Mouse (Mus musculus) limb, embryonic 15.5 days (tissue): Measurements from ENCODE around the gene Cbx6. TPM values are rescaled to one million over a fixed set of nuclear protein-coding genes. Genes with fewer than 3 reads are reported as not detected.

Experiments used
- ATAC-seq: fragments of 200-750 bp; cut with Nextera tagmentation; 2 replicates; pipeline ENCODE4 v1.8.0; 2017; ENCODE audit warnings: low read depth, moderate TSS enrichment; ENCODE audit not compliant: insufficient number of reproducible peaks, low FRiP score, low TSS enrichment
- H3K27ac ChIP-seq: fragments of 300-500 bp; sonication (generic); 2 replicates; pipeline ENCODE4 v1.5.1; 2015; ENCODE audit warnings: moderate library complexity, mild to moderate bottlenecking, inconsistent platforms
- H3K27me3 ChIP-seq: fragments of 300-500 bp; sonication (generic); 2 replicates; pipeline ENCODE4 v1.6.1; 2015; ENCODE audit warnings: inconsistent platforms
- H3K36me3 ChIP-seq: fragments of 300-500 bp; sonication (generic); 2 replicates; pipeline ENCODE4 v1.6.1; 2015; ENCODE audit warnings: inconsistent platforms
- H3K4me1 ChIP-seq: fragments of 300-500 bp; sonication (generic); 2 replicates; pipeline ENCODE4 v1.6.1; 2015; ENCODE audit warnings: inconsistent platforms
- H3K4me2 ChIP-seq: fragments of 300-500 bp; sonication (generic); 2 replicates; pipeline ENCODE4 v1.6.1; 2015; ENCODE audit warnings: mild to moderate bottlenecking, inconsistent platforms
- H3K4me3 ChIP-seq: fragments of 300-500 bp; sonication (generic); 2 replicates; pipeline ENCODE4 v1.5.1; 2015; ENCODE audit warnings: mild to moderate bottlenecking, inconsistent platforms
- H3K9ac ChIP-seq: fragments of 300-500 bp; sonication (generic); 2 replicates; pipeline ENCODE4 v1.6.1; 2015; ENCODE audit warnings: inconsistent platforms
- H3K9me3 ChIP-seq: fragments of 300-500 bp; sonication (generic); 2 replicates; pipeline ENCODE4 v1.6.1; 2016; ENCODE audit warnings: inconsistent platforms
- WGBS: fragments of 180-500 bp; shearing (Covaris S2); methylation state at CpG from one replicate; pipeline ENCODE4 v1.1.7; 2015; 5-methylcytosine and 5-hydroxymethylcytosine counted together
- polyA plus RNA-seq: library from polyadenylated mRNA; unstranded; fragments of >200 nt; fragmentation: Nextera tagmentation; extraction: Ambion mirVana; gene quantifications from 2 replicates; pipeline ENCODE4 v1.2.1, GENCODE M21; 2015

Gene Cbx6
- polyA plus RNA-seq, 1 experiment from 2014 or later, result 89.1 TPM

DNA sequence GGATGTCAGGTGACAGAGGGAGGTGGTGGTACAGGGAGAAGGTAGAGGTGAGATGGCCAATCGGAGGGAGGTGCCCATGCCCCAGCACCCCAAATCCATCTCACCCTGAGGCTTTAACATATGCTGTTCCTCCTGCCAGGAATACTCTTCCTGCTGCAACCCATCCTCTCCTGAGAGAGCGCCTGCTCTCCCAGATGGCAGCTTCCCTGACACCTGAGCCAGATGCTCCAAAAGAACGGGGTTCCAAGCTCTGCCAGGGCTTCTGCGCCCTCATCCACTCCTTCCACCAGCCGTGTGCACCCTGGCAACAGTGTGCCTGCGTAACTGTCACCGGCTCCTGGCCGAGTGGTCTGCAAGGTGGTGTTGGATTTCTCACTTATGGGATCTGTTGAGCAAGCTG is 36.8 kb downstream of the Cbx6 start:
- Histone ChIP-seq H3K27ac (no peak overlapping the region), H3K4me2 (no peak overlapping the region), H3K9me3 (no peaks in the 10 kb centered on the region), H3K27me3 (peaks cover 36% of the 10 kb centered on the region), H3K36me3 (no peaks in the 10 kb centered on the region), H3K9ac (no peak overlapping the region), H3K4me1 (no peaks in the 10 kb centered on the region), H3K4me3 (no peak overlapping the region)
- WGBS, result 75% methylated on average over 8 of the region's 8 CpGs
- ATAC-seq, result no peak

GRCm38 (mm10) chr15:79797096-79797495 is 37.4 kb downstream of the Cbx6 start:
- H3K9ac ChIP-seq, result no peak overlapping the region
- no peaks in the 10 kb centered on the region for H3K9me3 ChIP-seq
- no peaks in the 10 kb centered on the region for H3K4me1 ChIP-seq
- H3K4me2 ChIP-seq, result no peak overlapping the region
- H3K4me3 ChIP-seq, result no peak overlapping the region
- no peak overlapping the region for H3K27ac ChIP-seq
- 83% methylated on average over 7 of the region's 7 CpGs for WGBS
- peaks cover 31% of the 10 kb centered on the region for H3K27me3 ChIP-seq
- no peaks in the 10 kb centered on the region for H3K36me3 ChIP-seq
- ATAC-seq, result no peak

DNA sequence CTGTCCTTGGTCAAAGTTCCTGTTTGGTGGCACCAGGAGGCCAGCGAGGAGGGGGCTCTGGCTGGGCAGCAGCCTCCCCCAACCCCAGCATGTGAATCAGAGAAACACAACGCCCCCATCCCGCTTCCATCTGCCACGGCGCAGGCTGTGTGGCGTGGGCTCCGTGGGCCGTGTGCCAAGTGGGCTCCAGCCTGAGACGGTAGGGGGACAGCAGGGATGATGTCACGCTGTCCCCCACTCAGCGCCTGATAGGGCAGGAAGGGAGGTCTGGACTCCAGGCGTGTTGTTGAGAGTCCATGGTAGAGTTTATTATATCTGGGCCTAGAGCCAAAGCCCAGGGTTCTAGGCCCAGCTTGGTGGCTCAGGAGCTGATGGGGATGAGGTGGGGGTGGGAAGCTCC is 38.2 kb downstream of the Cbx6 start:
- Histone ChIP-seq H3K9me3 (no peaks in the 10 kb centered on the region), H3K4me1 (no peaks in the 10 kb centered on the region), H3K27me3 (peaks cover 23% of the 10 kb centered on the region), H3K4me3 (no peak overlapping the region), H3K36me3 (no peaks in the 10 kb centered on the region), H3K9ac (no peak overlapping the region), H3K27ac (no peak overlapping the region), H3K4me2 (no peak overlapping the region)
- WGBS, result 85% methylated on average over 12 of the region's 12 CpGs
- no peak for ATAC-seq

DNA sequence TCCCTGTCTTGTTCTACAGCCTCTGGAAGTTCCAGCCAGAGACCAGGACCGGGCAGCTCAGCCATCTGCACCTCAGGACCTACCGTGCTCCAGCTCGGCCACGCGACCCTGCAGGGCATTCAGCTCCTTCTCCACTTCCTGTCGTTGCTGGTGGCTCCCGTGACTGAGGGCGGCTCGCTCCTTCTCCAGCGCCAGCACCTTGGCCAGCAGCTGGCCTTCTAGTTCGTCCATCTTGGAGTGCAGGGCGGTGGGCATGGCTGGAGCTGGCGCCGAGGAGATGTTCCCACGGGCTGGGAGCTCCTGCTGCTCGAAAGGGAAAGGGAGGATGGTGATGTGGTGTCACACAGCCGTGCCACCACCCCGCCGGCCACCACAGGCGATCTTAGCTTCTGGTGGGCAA is 40.3 kb downstream of the Cbx6 start:
- Histone ChIP-seq H3K4me3 (no peak overlapping the region), H3K9ac (no peak overlapping the region), H3K9me3 (no peaks in the 10 kb centered on the region), H3K4me2 (no peak overlapping the region), H3K27ac (no peak overlapping the region), H3K36me3 (no peaks in the 10 kb centered on the region), H3K4me1 (no peaks in the 10 kb centered on the region), H3K27me3 (peaks cover 27% of the 10 kb centered on the region; the same call in 1 of the 2 replicates)
- ATAC-seq, result no peak
- 22% methylated on average over 20 of the region's 20 CpGs for WGBS

DNA sequence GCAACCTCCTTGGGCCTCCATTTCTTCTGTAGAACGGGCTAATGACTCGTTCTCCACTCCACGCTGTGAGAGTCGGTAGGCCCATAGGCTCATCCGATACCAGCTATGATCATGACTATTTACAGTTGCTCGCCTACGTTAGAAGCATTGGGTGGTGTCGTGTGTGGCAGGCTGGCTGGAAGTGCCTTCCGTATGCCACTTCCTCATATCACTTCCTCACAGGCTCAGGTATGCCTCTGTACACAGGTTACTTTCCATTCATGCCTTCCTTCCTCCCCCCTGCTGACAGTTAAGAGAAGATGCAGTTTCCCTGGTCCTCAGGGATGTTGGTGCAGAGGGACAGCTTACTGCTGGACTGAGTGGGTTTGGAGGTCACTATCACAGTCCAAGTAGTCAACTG is 41.4 kb downstream of the Cbx6 start:
- Histone ChIP-seq H3K4me3 (no peak overlapping the region), H3K9me3 (no peaks in the 10 kb centered on the region), H3K4me2 (no peak overlapping the region), H3K27ac (no peak overlapping the region), H3K9ac (no peak overlapping the region), H3K36me3 (no peaks in the 10 kb centered on the region), H3K4me1 (no peaks in the 10 kb centered on the region), H3K27me3 (peaks cover 24% of the 10 kb centered on the region; the same call in 1 of the 2 replicates)
- no peak for ATAC-seq
- WGBS, result 93% methylated on average over 9 of the region's 9 CpGs

DNA sequence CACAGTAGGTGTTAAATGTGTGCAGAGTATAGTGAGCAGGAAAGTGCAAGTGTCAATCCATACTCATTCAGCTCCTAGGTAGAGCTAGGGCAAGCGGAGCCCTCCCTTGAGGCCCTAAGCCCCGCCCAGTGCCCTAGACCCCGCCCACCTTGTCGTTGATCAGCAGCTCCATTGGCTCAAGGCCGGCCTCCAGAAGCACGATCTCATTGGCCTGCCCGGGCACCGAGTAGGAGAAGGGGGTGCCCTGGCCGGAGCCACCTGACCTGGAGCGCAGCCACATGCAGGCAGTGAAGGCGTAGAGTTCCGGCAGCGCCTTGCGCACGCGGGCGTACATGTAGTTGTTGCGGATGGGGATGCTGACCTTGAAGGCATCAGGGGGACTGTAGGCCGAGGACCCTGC is 42.0 kb downstream of the Cbx6 start:
- Histone ChIP-seq H3K36me3 (no peaks in the 10 kb centered on the region), H3K9ac (no peak overlapping the region), H3K27me3 (peaks cover 27% of the 10 kb centered on the region; the same call in 1 of the 2 replicates), H3K4me2 (no peak overlapping the region), H3K9me3 (no peaks in the 10 kb centered on the region), H3K4me1 (no peaks in the 10 kb centered on the region), H3K27ac (no peak overlapping the region), H3K4me3 (no peak overlapping the region)
- WGBS, result 18% methylated on average over 19 of the region's 19 CpGs
- no peak for ATAC-seq

- H3K4me2 ChIP-seq, result no peak overlapping the region
- no peak overlapping the region for H3K27ac ChIP-seq
- H3K4me3 ChIP-seq, result no peak overlapping the region
- no peaks in the 10 kb centered on the region for H3K9me3 ChIP-seq
- no peak overlapping the region for H3K9ac ChIP-seq
- ATAC-seq, result no peak
- 2% methylated on average over 12 of the region's 12 CpGs for WGBS
- no peaks in the 10 kb centered on the region for H3K4me1 ChIP-seq
- no peaks in the 10 kb centered on the region for H3K36me3 ChIP-seq
- H3K27me3 ChIP-seq, result peaks cover 27% of the 10 kb centered on the region; the same call in 1 of the 2 replicates
These were observed 43.0 kb downstream of the Cbx6 start for GRCm38 (mm10) chr15:79791502-79791901.

GRCm38 (mm10) chr15:79790905-79791304 is 43.6 kb downstream of the Cbx6 start:
- Histone ChIP-seq H3K9ac (no peak overlapping the region), H3K4me1 (no peaks in the 10 kb centered on the region), H3K36me3 (no peaks in the 10 kb centered on the region), H3K4me3 (no peak overlapping the region), H3K9me3 (no peaks in the 10 kb centered on the region), H3K27ac (no peak overlapping the region), H3K27me3 (peaks cover 27% of the 10 kb centered on the region; the same call in 1 of the 2 replicates), H3K4me2 (no peak overlapping the region)
- ATAC-seq, result no peak
- WGBS, result 84% methylated on average over 6 of the region's 6 CpGs

GRCm38 (mm10) chr15:79790111-79790510 is 44.4 kb downstream of the Cbx6 start:
- no peaks in the 10 kb centered on the region for H3K9me3 ChIP-seq
- H3K36me3 ChIP-seq, result no peaks in the 10 kb centered on the region
- no peak overlapping the region for H3K9ac ChIP-seq
- no peak overlapping the region for H3K27ac ChIP-seq
- no peak overlapping the region for H3K4me3 ChIP-seq
- H3K4me1 ChIP-seq, result no peaks in the 10 kb centered on the region
- no peak overlapping the region for H3K4me2 ChIP-seq
- ATAC-seq, result no peak
- whole genome bisulfite sequencing, result 46% methylated on average over 8 of the region's 8 CpGs
- peaks cover 27% of the 10 kb centered on the region; the same call in 1 of the 2 replicates for H3K27me3 ChIP-seq

DNA sequence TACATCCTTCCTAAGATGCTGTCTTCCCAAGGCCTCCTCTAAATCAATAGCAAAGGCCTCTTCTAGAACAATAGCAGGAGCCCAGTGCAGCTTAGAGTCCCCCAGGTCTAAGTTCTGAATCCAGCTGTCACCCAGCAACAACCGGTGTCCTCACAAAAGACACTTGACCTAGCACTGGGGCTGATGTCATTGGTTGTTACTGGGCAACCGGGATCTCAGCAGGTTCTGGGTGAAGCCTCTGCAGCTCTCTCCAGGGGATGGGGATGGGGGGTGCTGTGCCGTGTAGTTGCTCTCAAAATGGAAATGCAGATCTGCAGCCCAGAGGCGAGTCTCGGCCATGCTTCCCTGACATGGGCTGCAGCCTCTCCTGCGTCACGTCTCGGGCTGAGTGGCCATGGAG is 46.7 kb downstream of the Cbx6 start:
- Histone ChIP-seq H3K9me3 (no peaks in the 10 kb centered on the region), H3K36me3 (no peaks in the 10 kb centered on the region), H3K4me3 (no peak overlapping the region), H3K9ac (no peak overlapping the region), H3K4me1 (no peaks in the 10 kb centered on the region), H3K27ac (no peak overlapping the region), H3K27me3 (peaks cover 18% of the 10 kb centered on the region; the same call in 1 of the 2 replicates), H3K4me2 (no peak overlapping the region)
- no peak for ATAC-seq
- 62% methylated on average over 8 of the region's 8 CpGs for WGBS

DNA sequence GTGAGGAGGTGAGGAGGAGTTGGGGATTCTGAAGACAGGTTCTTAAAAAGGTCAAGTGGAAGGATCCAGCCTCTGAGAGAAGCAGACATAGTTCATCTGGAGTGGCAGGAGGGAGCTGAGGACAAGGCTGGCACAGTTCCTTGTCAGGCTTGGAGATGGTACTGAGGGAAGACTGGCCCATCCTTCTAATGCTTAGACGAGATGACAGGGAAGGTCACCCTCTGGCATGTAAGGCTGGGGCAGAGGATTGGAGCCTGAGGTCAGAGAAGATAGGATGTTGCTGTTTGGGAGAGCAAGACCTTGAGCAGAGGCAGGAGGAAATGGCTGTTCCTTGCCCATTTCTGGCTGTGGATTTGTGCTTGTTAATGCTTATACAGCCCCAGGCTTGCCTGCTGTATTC is 49.4 kb downstream of the Cbx6 start:
- no peak overlapping the region for H3K27ac ChIP-seq
- WGBS, result 57% methylated on average over 1 of the region's 1 CpGs
- no peak overlapping the region for H3K9ac ChIP-seq
- peaks cover 11% of the 10 kb centered on the region; the same call in 1 of the 2 replicates for H3K27me3 ChIP-seq
- H3K9me3 ChIP-seq, result no peaks in the 10 kb centered on the region
- H3K36me3 ChIP-seq, result no peaks in the 10 kb centered on the region
- no peak overlapping the region for H3K4me3 ChIP-seq
- no peaks in the 10 kb centered on the region for H3K4me1 ChIP-seq
- ATAC-seq, result no peak
- H3K4me2 ChIP-seq, result no peak overlapping the region

GRCm38 (mm10) chr15:79777749-79778148 is 56.7 kb downstream of the Cbx6 start, which contains the start of gene Dnal4:
Gene Dnal4 (minus strand): TSS chr15:79777849.
- Histone ChIP-seq H3K36me3 (no peaks in the 10 kb centered on the region), H3K9me3 (no peaks in the 10 kb centered on the region), H3K4me3 (no peak within 1 kb of the TSS), H3K9ac (no peak within 1 kb of the TSS), H3K27me3 (no peaks in the 10 kb centered on the region), H3K4me1 (peaks cover 18% of the 10 kb centered on the region), H3K27ac (no peak within 1 kb of the TSS), H3K4me2 (no peak within 1 kb of the TSS)
- no peak for ATAC-seq

GRCm38 (mm10) chr15:79775662-79776061 is 58.8 kb downstream of the Cbx6 start:
- Histone ChIP-seq H3K9ac (no peak overlapping the region), H3K4me1 (peaks cover 28% of the 10 kb centered on the region), H3K36me3 (no peaks in the 10 kb centered on the region), H3K4me2 (no peak overlapping the region), H3K4me3 (no peak overlapping the region), H3K9me3 (no peaks in the 10 kb centered on the region), H3K27me3 (no peaks in the 10 kb centered on the region), H3K27ac (no peak overlapping the region)
- no peak for ATAC-seq
- WGBS, result 72% methylated on average over 7 of the region's 7 CpGs
